Mouse (Mus musculus) limb, embryonic 14.5 days (tissue): ENCODE measurements around the gene Lrrc42. TPM values are rescaled to one million over a fixed set of nuclear protein-coding genes. Genes with fewer than 3 reads are reported as not detected.

ENCODE experiments used
- ATAC-seq: fragments of 200-750 bp; cut with Nextera tagmentation; 2 replicates; pipeline ENCODE4 v1.8.0; 2017; ENCODE audit warnings: low read depth, moderate number of reproducible peaks, moderate TSS enrichment; ENCODE audit not compliant: low FRiP score
- DNase-seq: peaks from one replicate; pipeline ENCODE4 v3.0.0-alpha.2; 2015; ENCODE audit warnings: low spot score
- H3K27ac ChIP-seq: fragments of 300-500 bp; sonication (generic); replicated peaks from 2 replicates; pipeline ENCODE4 v1.5.1; 2014; ENCODE audit warnings: low read depth, mild to moderate bottlenecking, low read length, moderate library complexity, mixed read lengths
- H3K27me3 ChIP-seq: fragments of 300-500 bp; sonication (generic); 2 replicates; pipeline ENCODE4 v1.6.1; 2014; ENCODE audit warnings: low read length, mixed read lengths; ENCODE audit not compliant: control insufficient read depth, insufficient read depth
- H3K36me3 ChIP-seq: fragments of 300-500 bp; sonication (generic); 2 replicates; pipeline ENCODE4 v1.6.1; 2014; ENCODE audit warnings: mild to moderate bottlenecking, low read length, moderate library complexity, mixed read lengths; ENCODE audit not compliant: control insufficient read depth, insufficient read depth
- H3K4me1 ChIP-seq: fragments of 300-500 bp; sonication (generic); 2 replicates; pipeline ENCODE4 v1.6.1; 2014; ENCODE audit warnings: antibody characterized with exemption, low read length, mixed read lengths; ENCODE audit not compliant: control insufficient read depth, insufficient read depth
- H3K4me2 ChIP-seq: fragments of 300-500 bp; sonication (generic); replicated peaks from 2 replicates; pipeline ENCODE4 v1.6.1; 2014; ENCODE audit warnings: low read depth, mild to moderate bottlenecking, low read length, moderate library complexity; ENCODE audit not compliant: severe bottlenecking
- H3K4me3 ChIP-seq: fragments of 300-500 bp; sonication (generic); replicated peaks from 2 replicates; pipeline ENCODE4 v1.5.1; 2014; ENCODE audit warnings: low read length
- H3K9ac ChIP-seq: fragments of 300-500 bp; sonication (generic); 2 replicates; pipeline ENCODE4 v1.6.1; 2014; ENCODE audit warnings: mild to moderate bottlenecking, low read depth, low read length, moderate library complexity; ENCODE audit not compliant: severe bottlenecking
- H3K9me3 ChIP-seq: fragments of 300-500 bp; sonication (generic); 2 replicates; pipeline ENCODE4 v1.6.1; 2016; ENCODE audit warnings: low read length; ENCODE audit not compliant: control insufficient read depth
- POLR2A ChIP-seq: fragments of 200-500 bp; IDR thresholded peaks from 2 replicates; pipeline ENCODE4 v1.8.0; 2012; ENCODE audit warnings: inconsistent platforms, mild to moderate bottlenecking, moderate library complexity, borderline replicate concordance; ENCODE audit not compliant: insufficient read depth, insufficient read length; ENCODE audit errors: extremely low read depth
- WGBS: fragments of 180-500 bp; shearing (Covaris S2); extraction: QIAGEN DNeasy Blood & Tissue Kit; methylation state at CpG from one replicate; pipeline ENCODE4 v1.1.7; 2014; 5-methylcytosine and 5-hydroxymethylcytosine counted together
- polyA plus RNA-seq, 2 experiments: library from polyadenylated mRNA; depleted of rRNA in 1 of 2; stranded (reverse) in 1 of 2; unstranded in 1 of 2; fragments of >200 nt; fragmentation: Nextera tagmentation in 1 of 2; extraction: Ambion mirVana in 1 of 2; gene quantifications; 2 replicates each; pipeline versions ENCODE4 v1.2.1 to v1.2.3; 2012 to 2014

Lrrc42 gene
- polyA plus RNA-seq, 2 experiments = 52.2 to 82.4 TPM

DNA sequence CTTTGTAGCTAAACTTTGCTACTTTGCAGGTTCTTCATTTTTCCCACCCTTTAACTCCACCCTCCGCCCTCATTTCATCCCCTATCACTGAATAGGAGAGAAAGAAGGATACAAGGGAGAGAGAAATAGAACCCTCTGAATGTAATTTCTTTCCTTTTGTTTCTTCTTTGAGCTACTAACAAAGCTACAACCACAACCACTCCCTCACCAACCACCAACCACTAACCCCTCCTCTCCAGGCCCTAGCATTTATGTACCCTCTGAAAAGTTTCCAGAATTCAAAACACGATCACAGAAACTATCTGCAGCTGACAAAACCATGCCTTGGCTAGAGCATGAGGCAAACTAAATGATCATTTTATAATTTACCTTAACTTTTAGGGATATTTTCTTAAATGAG is 56.9 kb downstream of the Lrrc42 start:
- Histone ChIP-seq H3K27ac (no peak overlapping the region), H3K9me3 (no peaks in the 10 kb centered on the region), H3K36me3 (peaks cover 85% of the 10 kb centered on the region), H3K9ac (no peak overlapping the region), H3K4me2 (no peak overlapping the region), H3K4me3 (no peak overlapping the region), H3K27me3 (no peaks in the 10 kb centered on the region), H3K4me1 (no peaks in the 10 kb centered on the region)
- 90% methylated on average over 2 of the region's 2 CpGs for WGBS
- no peak for ATAC-seq
- TF ChIP-seq POLR2A = no peak
- DNase-seq = no peak

GRCm38 (mm10) chr4:107193841-107194240 is 59.5 kb downstream of the Lrrc42 start:
- H3K27ac ChIP-seq = no peak overlapping the region
- H3K4me3 ChIP-seq = no peak overlapping the region
- no peak overlapping the region for H3K9ac ChIP-seq
- ATAC-seq (no peak), DNase-seq (no peak)
- no peaks in the 10 kb centered on the region for H3K9me3 ChIP-seq
- H3K4me2 ChIP-seq = no peak overlapping the region
- no peak for TF ChIP-seq POLR2A
- peaks cover 83% of the 10 kb centered on the region for H3K36me3 ChIP-seq
- WGBS = 96% methylated on average over 3 of the region's 3 CpGs
- H3K4me1 ChIP-seq = no peaks in the 10 kb centered on the region
- H3K27me3 ChIP-seq = no peaks in the 10 kb centered on the region

DNA sequence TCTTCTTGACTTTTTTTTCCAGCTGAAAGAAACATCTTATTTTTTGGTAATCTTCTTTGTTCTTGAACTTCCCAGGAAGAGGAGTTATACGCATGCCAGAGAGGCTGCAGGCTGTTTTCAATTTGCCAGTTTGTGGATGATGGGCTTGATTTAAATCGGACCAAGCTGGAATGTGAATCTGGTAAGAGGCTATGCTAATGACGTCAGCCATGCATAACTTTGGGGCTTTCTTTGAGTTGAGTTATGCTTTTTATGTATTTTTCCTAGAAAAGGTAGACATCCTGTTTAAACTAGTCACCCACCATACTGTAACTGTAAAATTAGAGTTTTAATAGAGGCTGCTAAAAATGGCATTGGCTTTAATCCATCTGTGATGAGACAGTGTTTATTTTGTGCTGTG is 67.6 kb downstream of the Lrrc42 start:
- TF ChIP-seq POLR2A = no peak
- Histone ChIP-seq H3K4me1 (peaks cover 20% of the 10 kb centered on the region), H3K36me3 (peaks cover 41% of the 10 kb centered on the region), H3K4me2 (no peak overlapping the region), H3K9ac (no peak overlapping the region), H3K4me3 (no peak overlapping the region), H3K27me3 (no peaks in the 10 kb centered on the region), H3K9me3 (no peaks in the 10 kb centered on the region), H3K27ac (peak overlapping the region; percentile 70)
- ATAC-seq (no peak; the same call in 1 of the 2 replicates), DNase-seq (peak; percentile 67)
- 30% methylated on average over 3 of the region's 3 CpGs for WGBS

Other genes with a start within 250 kb of the Lrrc42 start
- gene Mrpl37, start 186.7 kb downstream of the Lrrc42 start, polyA plus RNA-seq (2012; rRNA removed) = 105 and 114 TPM in 2 replicates
- 102 and 104 TPM in 2 replicates for gene Mrpl37, start 186.7 kb downstream of the Lrrc42 start, polyA plus RNA-seq (2014; fragmentation: Nextera tagmentation; extraction: Ambion mirVana)
- gene Cyb5rl, start 186.5 kb downstream of the Lrrc42 start, polyA plus RNA-seq (2012; rRNA removed) = 8.5 and 10.0 TPM in 2 replicates
- gene Cyb5rl, start 186.5 kb downstream of the Lrrc42 start, polyA plus RNA-seq (2014; fragmentation: Nextera tagmentation; extraction: Ambion mirVana) = 5.4 and 7.3 TPM in 2 replicates
- gene Cdcp2, start 156.6 kb downstream of the Lrrc42 start, polyA plus RNA-seq (2012; rRNA removed) = 0.04 and 0.14 TPM in 2 replicates
- not detected in 2 replicates for gene Cdcp2, start 156.6 kb downstream of the Lrrc42 start, polyA plus RNA-seq (2014; fragmentation: Nextera tagmentation; extraction: Ambion mirVana)
- gene Tmem59, start 75.1 kb downstream of the Lrrc42 start, polyA plus RNA-seq (2012; rRNA removed) = 235 and 264 TPM in 2 replicates
- 441 and 468 TPM in 2 replicates for gene Tmem59, start 75.1 kb downstream of the Lrrc42 start, polyA plus RNA-seq (2014; fragmentation: Nextera tagmentation; extraction: Ambion mirVana)
- 12.3 and 16.7 TPM in 2 replicates for gene Tceanc2, start 74.4 kb downstream of the Lrrc42 start, polyA plus RNA-seq (2012; rRNA removed)
- 27.6 and 29.8 TPM in 2 replicates for gene Tceanc2, start 74.4 kb downstream of the Lrrc42 start, polyA plus RNA-seq (2014; fragmentation: Nextera tagmentation; extraction: Ambion mirVana)
- gene Ldlrad1, start 44.4 kb downstream of the Lrrc42 start, polyA plus RNA-seq (2012; rRNA removed) = 0.05 and 0.06 TPM in 2 replicates
- 0.17 TPM in 1 of 2 replicates, not detected in the other for gene Ldlrad1, start 44.4 kb downstream of the Lrrc42 start, polyA plus RNA-seq (2014; fragmentation: Nextera tagmentation; extraction: Ambion mirVana)
- gene Hspb11, start 61 bp upstream of the Lrrc42 start, polyA plus RNA-seq (2012; rRNA removed) = 25.5 and 31.5 TPM in 2 replicates
- 44.2 and 51.0 TPM in 2 replicates for gene Hspb11, start 61 bp upstream of the Lrrc42 start, polyA plus RNA-seq (2014; fragmentation: Nextera tagmentation; extraction: Ambion mirVana)
- gene Dio1, start 53.6 kb upstream of the Lrrc42 start, polyA plus RNA-seq (2012; rRNA removed) = 0.06 and 0.09 TPM in 2 replicates
- gene Dio1, start 53.6 kb upstream of the Lrrc42 start, polyA plus RNA-seq (2014; fragmentation: Nextera tagmentation; extraction: Ambion mirVana) = not detected in 2 replicates
- 35.8 and 44.3 TPM in 2 replicates for gene Yipf1, start 60.8 kb upstream of the Lrrc42 start, polyA plus RNA-seq (2012; rRNA removed)
- 55.2 and 59.6 TPM in 2 replicates for gene Yipf1, start 60.8 kb upstream of the Lrrc42 start, polyA plus RNA-seq (2014; fragmentation: Nextera tagmentation; extraction: Ambion mirVana)
- gene Ndc1, start 114.3 kb upstream of the Lrrc42 start, polyA plus RNA-seq (2012; rRNA removed) = 27.8 and 38.8 TPM in 2 replicates
- gene Ndc1, start 114.3 kb upstream of the Lrrc42 start, polyA plus RNA-seq (2014; fragmentation: Nextera tagmentation; extraction: Ambion mirVana) = 35.4 and 35.8 TPM in 2 replicates
- gene Glis1, start 181.1 kb upstream of the Lrrc42 start, polyA plus RNA-seq (2012; rRNA removed) = 9.0 and 14.0 TPM in 2 replicates
- 10.0 and 10.7 TPM in 2 replicates for gene Glis1, start 181.1 kb upstream of the Lrrc42 start, polyA plus RNA-seq (2014; fragmentation: Nextera tagmentation; extraction: Ambion mirVana)